Mouse (Mus musculus): ENCODE results near the gene Tssk6.
"Not testable (repeated sequence)": the region's sequence is repeated elsewhere in the genome, so short reads cannot be mapped to it uniquely, and the experiment has no call there.

The Tssk6 gene

DNA sequence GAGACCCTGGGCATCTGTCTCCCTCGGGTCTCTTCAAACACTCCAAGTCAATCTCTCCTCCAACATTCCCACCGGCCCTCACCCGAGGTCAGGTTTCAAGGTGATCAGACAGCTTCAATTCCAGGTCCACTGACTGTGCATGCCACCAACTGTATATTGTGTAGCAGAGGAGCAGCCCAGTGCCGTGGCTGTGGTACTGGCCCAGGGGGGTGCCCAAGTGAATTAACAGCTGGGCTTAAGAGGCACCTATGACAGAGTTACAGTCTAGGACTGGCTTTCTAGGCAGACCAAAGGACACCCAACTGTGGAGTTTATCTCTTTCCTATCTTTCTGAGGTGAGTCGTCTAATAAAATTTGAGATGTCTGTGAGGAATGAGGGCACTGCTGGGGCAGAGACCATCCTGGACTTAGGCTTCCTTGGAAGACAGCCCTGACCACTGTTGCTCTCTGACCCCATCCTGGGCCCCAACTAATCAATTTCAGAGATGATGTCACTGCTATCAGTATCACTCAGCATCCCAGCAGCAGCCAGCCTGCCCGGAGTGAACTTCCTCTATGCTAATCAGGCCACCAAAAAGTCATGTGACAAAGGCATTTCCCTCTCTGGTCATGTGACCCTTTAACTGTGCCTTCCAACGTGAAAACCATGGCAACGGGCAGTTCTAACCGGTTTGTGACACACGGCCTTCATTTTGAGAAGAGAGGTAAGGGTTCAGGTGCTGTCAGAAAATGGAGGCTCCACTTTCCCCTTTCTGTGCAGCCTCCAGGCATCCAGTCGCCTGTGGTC lies 18.1 kb downstream of the Tssk6 start:
- no peak for DNase-seq

DNA sequence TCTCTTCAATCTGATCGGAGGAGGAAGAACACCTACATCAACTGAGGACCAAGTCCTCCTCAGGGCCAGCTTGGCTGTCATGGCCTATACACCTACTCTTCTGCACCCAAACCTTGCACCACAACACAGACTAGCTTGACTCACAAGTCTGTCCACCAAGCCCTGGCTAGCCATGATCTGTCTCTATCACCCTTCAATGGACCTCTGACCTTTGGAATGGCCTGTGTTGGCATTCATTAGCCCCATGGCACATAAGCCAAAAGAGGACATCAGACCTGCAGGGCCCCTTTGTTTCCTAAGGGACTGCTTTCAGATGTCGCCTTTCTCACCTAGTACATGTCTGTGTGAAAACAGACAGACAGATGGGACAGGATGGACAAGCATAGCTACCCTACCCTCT lies 19.2 kb downstream of the Tssk6 start:
- no peak for DNase-seq

DNA sequence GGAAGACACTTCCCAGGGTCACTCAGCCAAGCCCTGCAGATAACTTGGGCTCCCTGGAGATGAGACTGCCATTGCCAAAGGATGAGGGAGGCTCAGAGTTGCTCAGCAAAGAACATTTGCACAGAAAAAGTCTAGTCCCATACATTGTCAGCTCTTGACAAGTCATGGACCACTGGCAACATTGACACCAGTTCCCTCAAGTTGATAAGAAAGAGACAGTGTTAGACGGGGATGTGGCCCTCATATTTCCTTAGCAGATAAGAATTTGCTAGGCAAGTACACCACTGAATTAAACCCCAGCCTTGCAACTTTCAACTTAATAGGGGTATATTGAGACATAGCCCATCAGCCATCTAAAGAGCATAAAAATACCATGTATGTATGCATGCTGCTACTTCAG lies 22.0 kb downstream of the Tssk6 start:
- DNase-seq = no peak

DNA sequence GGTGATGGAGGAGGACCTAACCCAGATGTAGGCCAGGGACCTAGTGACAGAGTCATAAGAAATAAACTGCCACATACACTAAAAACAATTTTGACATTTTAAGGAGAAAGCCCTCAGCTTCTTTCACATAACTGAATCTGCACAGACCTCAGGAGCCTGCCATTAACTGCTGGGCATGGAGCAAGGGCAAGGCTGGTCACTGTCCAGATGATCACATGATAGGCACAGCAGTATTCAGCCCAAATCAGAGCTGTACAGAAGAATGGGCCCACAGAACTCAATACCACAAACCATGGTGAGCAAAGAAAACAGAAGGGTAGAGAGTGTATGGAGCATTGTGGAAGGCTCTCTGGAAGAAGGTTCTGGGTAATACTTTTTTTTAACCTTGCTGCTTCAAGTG lies 24.9 kb downstream of the Tssk6 start:
- no peak for DNase-seq

DNA sequence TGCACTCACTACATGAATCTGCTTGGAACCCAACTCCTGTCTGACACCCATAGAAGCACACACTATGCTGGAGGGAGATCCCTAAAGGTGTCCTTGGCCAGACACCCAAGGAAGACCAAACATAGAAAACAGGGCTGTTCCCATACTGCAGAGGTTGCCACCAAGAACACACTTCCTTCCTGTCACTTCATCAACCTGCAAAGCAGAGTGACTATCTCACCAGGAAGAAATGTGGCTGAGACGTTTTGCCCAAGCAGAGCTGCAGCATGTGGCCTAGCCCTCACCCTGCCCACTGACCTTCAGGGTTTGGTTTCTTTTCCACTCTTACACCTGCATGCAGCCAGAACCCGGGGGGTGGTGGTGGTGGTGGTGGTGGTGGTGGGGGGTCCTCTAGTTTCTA lies 31.8 kb downstream of the Tssk6 start:
- DNase-seq = no peak

DNA sequence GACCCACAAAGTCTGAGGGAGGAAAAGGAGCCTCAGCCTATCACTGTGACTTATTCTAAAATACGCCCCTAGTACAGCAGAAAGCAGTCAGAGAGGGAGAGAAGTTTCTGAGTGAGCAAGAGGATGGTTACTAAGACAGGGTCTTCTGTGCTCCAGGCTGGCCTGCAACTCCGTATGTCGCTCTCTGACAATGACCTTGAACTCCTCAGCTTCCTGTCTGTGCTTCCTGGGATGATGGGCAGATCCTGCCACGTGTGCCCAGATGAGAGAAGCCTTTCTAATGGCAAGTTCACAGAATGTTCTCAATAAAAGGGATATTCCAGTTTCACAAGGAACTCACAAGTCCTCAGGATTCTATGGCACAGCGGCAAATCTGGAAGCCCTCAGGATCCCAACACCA lies 32.6 kb downstream of the Tssk6 start:
- no peak for DNase-seq

DNA sequence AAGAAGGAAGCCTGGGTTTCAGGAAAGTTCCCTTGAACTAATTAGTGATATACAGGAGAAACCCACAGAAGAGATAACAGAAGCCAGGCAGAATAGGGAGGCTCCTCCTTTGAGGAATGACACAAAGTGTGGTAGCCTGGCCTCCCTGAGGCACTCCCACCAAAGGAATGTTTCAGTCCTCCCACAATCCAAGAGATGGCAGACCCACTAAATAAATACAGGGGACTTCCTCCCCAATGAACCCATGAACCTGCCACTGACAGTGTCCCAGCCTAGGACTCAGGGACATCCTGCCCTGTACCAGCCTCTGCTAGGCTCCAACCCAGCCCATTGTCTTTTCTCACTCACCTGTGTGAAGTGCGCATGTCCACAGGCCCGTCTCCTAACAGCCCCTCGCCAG lies 33.4 kb downstream of the Tssk6 start:
- no peak for DNase-seq

DNA sequence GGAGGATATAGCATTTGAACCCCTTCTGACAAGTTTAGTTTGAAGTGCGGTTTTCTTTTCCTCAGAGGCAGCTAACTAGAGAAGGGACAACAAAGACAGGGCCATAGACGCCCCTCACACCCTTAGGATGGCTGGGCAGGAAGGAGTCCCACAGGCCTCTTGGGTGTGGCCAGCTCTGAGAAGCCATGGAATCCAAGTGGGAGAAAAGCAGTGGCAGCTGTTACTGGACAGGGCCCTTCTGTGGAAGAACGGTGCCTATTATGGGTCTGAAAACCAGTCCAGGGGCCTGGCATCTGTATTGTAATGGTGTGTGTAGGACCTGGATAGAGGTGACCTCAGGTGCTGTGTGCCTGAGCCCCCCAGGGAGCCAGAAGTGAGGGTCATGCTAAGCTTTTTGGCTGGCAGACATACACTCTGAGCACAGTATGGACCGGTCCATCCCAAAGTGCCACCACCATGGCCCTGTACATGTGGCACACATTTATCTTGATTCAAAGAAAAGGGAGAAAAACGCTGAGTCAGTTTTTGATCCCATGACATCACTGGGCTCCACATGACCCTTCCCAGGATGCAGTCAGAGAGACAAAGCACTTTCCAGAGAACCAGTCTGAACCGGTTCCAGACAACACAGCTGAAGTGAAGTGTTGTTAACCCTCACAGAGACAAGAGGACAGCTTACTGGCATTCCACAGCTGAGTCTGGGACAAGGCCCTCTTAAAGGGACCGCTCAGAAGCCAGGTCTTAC lies 34.2 kb downstream of the Tssk6 start:
- DNase-seq = no peak

DNA sequence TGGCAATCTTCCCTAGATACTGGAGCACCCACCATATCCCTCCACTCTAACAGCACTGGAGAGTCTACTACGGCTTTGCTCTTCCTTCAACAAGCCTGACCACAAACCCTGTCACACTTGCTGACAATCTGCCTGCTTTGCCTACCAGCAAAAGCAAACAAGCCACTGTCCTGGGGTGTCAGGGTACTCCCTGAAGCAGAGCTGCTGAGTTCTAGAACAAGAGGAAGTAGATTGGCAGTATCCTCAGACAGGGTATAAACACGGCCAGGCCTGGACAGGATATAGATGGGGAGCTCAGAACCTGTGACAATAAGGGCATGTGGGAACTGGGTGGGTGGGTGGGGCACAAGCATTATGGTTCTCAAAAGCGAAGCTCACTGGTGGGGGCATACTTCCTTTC lies 35.5 kb downstream of the Tssk6 start:
- no peak for DNase-seq

DNA sequence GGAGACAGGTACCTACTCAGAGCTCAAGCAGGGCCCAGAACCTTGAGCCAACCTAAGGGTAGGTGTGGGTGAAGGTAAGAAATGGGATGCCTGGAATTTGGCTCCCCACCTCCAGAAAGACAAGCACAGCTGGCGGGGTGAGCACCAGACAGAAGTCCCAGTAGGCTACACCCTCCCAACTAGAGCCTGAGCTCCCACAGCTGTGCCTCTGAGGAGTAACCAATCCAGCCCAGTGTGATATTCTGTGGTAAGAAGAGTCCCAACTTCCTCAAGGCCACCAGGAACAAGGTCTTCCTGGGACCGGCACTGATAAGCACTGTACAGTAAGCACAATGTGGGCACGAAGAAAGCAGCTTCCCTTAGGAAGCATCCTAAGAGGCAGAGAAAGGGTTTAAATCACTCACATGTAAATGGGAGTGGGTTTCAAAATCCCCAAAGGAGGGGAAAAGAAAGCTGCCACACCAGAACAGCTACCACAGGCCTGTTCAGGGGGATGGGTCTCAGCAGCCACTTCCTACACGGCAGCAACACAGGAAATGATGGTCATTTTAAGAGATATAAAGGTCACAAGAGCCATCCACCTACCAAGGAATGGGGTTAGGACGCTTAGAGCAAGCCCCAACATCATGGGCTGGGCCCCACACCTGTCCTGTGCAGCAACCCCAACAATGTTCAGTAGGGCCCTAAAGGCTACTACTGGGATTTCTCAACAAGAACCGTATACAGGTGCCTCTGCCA lies 36.4 kb downstream of the Tssk6 start:
- DNase-seq = no peak

DNA sequence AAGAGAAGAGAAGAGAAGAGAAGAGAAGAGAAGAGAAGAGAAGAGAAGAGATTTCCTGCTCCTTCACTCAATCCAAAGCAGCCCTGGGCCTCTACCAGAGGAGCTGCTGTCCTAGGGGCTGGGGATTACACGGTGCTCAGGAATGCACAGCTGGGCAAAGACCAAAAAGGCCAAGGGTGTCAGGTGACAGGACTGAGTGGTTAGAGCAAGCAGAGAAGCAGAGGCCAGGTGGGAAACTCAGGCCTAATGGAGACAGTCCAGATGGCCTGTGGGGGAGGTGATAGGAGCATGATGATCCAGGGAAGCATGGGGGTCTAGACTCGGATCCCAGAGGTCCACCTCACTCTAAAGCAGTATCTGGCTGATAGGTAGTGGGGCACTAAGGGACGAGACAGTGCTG lies 37.6 kb downstream of the Tssk6 start:
- DNase-seq = no peak

DNA sequence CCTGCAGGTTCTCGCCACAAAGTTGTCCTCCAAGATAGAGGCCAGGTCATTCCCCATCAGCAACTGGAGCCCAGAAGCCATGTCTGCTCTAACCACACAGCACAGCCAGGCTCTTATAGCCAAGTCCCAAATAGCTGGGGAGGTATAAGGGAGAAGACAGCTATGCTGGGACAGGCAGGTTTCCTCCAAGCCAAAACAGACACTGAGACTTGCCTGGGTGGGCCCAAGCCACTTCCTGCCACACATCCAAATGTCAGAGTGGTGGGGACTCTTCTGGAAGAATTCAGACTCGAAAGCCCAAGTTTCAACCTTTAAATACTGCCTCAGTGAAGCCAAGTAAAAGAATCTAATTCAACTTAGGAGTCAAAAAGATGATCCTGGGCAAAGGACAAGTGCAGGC lies 38.4 kb downstream of the Tssk6 start:
- no peak for DNase-seq

DNA sequence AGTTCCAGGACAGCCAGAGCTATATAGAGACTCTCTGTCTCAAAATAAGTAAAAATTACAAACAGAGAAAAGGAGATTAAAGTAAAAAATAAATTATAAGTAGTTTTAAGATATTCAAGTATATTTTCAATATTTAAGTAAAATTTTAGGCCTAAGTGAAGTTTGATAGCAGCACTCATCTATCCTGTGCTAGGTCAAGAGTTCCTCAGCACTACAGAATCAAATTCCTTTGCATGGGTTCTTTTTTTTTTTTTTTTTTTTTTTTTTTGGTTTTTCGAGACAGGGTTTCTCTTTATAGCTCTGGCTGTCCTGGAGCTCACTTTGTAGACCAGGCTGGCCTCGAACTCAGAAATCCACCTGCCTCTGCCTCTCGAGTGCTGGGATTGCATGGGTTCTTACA lies 40.5 kb downstream of the Tssk6 start:
- DNase-seq = not testable (repeated sequence)

DNA sequence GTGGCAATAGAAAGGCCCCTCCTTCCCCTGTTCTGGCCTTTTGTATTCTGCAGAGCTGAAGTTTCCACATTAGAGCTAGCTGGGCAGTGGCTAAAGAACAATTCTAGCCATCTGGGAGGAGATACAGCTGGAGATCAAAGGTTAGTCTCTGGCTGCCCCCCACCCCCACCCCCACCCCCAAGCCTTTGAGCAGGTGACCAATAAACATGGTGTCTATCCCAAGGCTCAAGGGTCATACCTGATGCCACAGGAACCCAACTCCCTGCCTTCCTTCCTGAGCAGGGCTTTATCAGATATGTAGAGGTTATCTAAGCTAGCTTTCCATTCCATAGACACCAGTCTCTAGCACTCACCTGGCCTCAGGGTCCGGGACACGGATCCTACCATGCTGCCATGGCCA lies 48.3 kb downstream of the Tssk6 start:
- DNase-seq = no peak

Measured in right cerebral cortex, postnatal 4 days (tissue).